Mouse (Mus musculus) bone marrow, adult 2 months (tissue): Measurements from ENCODE around the gene Rnf4. TPM values are rescaled to one million over a fixed set of nuclear protein-coding genes. Genes with fewer than 3 reads are reported as not detected.

Experiments used
- H3K27ac ChIP-seq: fragments of 200-500 bp; 2 replicates; pipeline ENCODE4 v1.5.1; 2012; ENCODE audit warnings: low read depth, mild to moderate bottlenecking, control low read depth, inconsistent platforms, low read length; ENCODE audit not compliant: control insufficient read depth, poor library complexity, insufficient read depth
- H3K4me1 ChIP-seq: fragments of 200-500 bp; 2 replicates; pipeline ENCODE4 v1.6.1; 2011; ENCODE audit warnings: low read length; ENCODE audit not compliant: control insufficient read depth, insufficient read depth
- H3K4me3 ChIP-seq: fragments of 200-500 bp; replicated peaks from 2 replicates; pipeline ENCODE3; 2011; ENCODE audit warnings: mild to moderate bottlenecking, low read depth, low read length, control low read depth; ENCODE audit not compliant: control insufficient read depth
- CTCF ChIP-seq: fragments of 200-500 bp; IDR thresholded peaks from 2 replicates; pipeline ENCODE4 v1.5.1; 2011; ENCODE audit warnings: low read length, control low read depth; ENCODE audit not compliant: control insufficient read depth, insufficient read depth
- POLR2A ChIP-seq: fragments of 200-500 bp; IDR thresholded peaks from 2 replicates; pipeline ENCODE4 v1.6.1; 2011; ENCODE audit warnings: low read depth, mild to moderate bottlenecking, control low read depth, low read length, borderline replicate concordance; ENCODE audit not compliant: control insufficient read depth
- whole genome bisulfite sequencing: fragments of 180-500 bp; shearing (Covaris S2); methylation state at CpG from one replicate; pipeline ENCODE4 v1.1.7; 2018; 5-methylcytosine and 5-hydroxymethylcytosine counted together
- polyA plus RNA-seq: library from polyadenylated mRNA; stranded (reverse); fragments of >200 nt; gene quantifications from 2 replicates; pipeline ENCODE4 v1.2.4, GENCODE M21; 2011; ENCODE audit warnings: low replicate concordance; ENCODE audit not compliant: missing spikeins, insufficient read depth, insufficient read length

The Rnf4 gene
- polyA plus RNA-seq, 1 experiment, result 55.2 TPM

DNA sequence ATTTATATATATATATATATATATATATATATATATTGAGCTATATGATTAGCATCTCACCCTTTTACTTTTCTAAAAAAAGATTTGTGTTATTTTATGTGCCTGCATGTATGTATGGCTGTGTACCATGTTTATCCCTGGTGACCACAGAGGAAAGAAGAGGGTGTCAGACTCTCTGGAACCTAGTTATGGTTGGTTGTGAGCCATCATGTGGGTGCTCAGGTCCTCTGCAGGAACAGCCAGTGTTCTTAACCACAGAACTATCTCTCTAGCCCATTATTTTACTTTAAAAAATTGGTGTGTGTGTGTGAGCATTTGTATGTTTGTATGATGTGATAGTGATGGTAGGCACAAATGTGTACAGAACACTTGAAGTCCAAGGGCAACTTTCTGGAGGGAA lies 42.7 kb downstream of the Rnf4 start:
- H3K4me1 ChIP-seq, result no peaks in the 10 kb centered on the region
- H3K4me3 ChIP-seq, result no peak overlapping the region
- no peak for TF ChIP-seq CTCF
- no peak for TF ChIP-seq POLR2A
- H3K27ac ChIP-seq, result no peak overlapping the region

DNA sequence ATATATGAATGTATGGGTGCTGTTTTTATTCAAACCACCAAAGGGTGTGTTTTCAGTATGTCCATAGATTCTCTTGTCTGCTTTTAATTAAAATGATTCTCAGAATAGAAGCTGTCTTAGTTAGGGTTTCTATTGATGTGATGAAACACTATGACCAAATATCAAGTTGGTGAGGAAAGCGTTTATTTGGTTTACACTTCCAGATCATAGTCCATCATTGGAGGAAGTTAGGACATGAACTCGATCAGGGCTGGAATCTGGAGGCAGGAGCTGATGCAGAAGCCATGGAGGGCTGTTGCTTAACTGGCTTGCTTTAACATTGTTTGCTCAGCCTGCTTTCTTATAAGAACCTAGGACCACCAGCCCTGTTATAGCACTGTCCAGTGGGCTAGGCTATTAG lies 45.6 kb downstream of the Rnf4 start:
- no peaks in the 10 kb centered on the region for H3K4me1 ChIP-seq
- TF ChIP-seq POLR2A, result no peak
- TF ChIP-seq CTCF, result no peak
- H3K4me3 ChIP-seq, result no peak overlapping the region
- WGBS, result 36% methylated on average over 2 of the region's 2 CpGs
- no peak overlapping the region for H3K27ac ChIP-seq

DNA sequence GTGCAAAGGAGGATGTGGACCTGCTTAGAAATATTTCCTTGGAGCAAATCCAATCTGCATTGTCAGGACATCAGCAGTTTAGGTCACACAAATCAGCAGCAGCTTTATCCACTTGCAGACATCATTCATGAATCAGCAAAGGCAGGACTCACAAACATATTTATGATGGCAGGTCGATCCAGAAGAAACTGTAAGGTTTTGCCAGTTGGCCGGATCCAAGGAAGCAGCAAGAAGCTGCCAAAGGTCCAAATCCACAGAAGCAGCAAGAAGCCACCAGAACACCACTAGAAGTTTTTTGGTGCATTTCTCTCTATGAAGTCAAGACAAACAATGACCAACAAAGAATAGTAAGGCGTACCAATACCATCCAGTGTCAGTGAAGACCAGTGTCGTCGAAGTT lies 49.5 kb downstream of the Rnf4 start:
- TF ChIP-seq POLR2A (no peak), CTCF (no peak)
- no peaks in the 10 kb centered on the region for H3K4me1 ChIP-seq
- WGBS, result 91% methylated on average over 5 of the region's 5 CpGs
- H3K4me3 ChIP-seq, result no peak overlapping the region
- no peak overlapping the region for H3K27ac ChIP-seq

DNA sequence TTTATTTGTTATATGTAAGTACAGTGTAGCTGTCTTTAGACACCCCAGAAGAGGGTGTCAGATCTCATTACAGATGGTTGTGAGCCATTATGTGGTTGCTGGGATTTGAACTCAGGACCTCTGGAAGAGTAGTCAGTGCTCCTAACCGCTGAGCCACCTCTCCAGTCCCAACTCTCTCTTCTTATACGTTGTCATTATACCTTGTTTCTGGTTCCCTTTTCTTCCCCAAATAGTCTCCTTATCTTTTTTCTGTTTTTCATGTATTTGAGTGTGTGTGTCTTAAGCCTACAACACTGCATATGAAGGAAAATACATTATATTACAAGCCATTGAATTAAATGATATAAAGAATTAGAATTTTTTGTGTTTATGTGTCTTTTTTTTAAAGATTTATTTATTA lies 50.7 kb downstream of the Rnf4 start:
- no peak overlapping the region for H3K4me3 ChIP-seq
- no peak overlapping the region for H3K27ac ChIP-seq
- 81% methylated on average over 2 of the region's 2 CpGs for WGBS
- TF ChIP-seq CTCF, result no peak
- no peak for TF ChIP-seq POLR2A
- no peaks in the 10 kb centered on the region for H3K4me1 ChIP-seq

DNA sequence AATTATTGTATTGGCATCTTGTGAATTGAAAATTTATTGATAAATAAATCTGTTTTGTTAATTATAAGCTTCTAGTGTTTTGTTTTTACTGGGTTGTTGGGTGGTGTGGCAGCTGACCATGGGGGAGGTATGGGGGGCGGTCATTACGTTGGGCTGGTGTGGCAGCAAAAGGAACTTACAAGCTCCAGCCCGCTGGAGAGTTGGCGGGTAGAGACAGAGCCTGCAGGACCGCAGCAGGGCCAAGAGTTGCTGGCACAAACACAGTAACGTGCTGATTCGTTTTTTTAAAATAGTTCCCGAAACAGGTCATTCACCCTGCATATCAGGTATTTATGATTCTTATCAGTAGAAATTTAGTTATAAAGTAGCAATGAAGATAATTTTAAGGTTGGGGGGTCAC lies 57.2 kb downstream of the Rnf4 start:
- H3K4me3 ChIP-seq, result no peak overlapping the region
- WGBS, result 94% methylated on average over 8 of the region's 8 CpGs
- no peaks in the 10 kb centered on the region for H3K4me1 ChIP-seq
- TF ChIP-seq POLR2A (no peak), CTCF (no peak)
- H3K27ac ChIP-seq, result no peak overlapping the region

DNA sequence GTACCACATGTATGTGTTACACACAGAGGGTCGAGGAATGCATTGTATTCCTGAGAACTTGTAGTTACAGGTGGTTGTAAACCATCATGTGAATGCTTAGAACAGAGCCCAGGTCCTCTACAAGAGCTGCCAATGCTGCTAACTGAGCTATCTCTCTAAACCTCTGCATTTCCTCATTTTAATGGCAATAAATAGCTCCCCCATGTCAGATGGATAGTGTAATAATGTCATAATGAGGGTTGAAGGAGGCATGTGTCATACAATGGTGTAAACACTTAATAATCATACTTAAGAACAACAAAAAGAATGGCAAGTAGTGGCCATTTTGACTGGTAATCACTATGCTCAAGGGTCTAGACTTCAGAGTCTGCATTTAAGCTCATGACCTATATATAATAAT lies 59.3 kb downstream of the Rnf4 start:
- TF ChIP-seq POLR2A (no peak), CTCF (no peak)
- Histone ChIP-seq H3K27ac (no peak overlapping the region), H3K4me3 (no peak overlapping the region), H3K4me1 (no peaks in the 10 kb centered on the region)
- WGBS, result 74% methylated on average over 1 of the region's 1 CpGs

DNA sequence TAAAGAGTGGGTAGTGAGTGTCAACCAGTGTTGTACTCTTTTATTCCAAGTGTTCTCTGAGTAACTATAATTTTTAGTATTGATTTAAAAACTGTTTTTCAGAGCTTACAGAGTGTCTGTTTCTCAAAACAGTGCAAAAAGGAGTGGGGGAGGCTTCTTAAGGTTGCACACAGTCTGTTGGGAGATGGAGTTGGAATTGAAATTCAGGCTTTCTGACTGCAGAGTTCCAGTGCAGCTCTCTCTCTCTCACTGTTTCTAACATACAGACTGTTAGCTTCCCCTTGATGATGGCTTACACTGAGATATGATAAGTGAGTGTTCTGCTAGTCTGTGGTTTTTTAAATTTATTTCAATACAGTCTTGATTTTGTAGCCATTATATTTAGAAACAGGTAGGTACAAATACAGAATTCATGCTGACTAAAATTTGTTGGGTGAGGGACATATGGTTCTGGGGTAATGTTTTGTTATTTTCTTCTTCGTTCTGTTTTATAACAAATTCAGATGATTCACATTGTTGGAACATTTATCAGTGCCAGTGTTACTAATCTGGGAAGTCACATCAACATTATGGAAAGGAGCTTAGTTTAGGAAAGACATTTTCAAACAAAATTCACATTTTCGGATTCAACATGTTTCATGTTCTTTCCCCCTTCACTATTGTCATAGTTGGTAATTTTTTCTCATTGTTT lies 59.9 kb downstream of the Rnf4 start:
- TF ChIP-seq POLR2A (no peak), CTCF (no peak)
- 82% methylated on average over 2 of the region's 2 CpGs for WGBS
- H3K4me1 ChIP-seq, result no peaks in the 10 kb centered on the region
- no peak overlapping the region for H3K4me3 ChIP-seq
- no peak overlapping the region for H3K27ac ChIP-seq

DNA sequence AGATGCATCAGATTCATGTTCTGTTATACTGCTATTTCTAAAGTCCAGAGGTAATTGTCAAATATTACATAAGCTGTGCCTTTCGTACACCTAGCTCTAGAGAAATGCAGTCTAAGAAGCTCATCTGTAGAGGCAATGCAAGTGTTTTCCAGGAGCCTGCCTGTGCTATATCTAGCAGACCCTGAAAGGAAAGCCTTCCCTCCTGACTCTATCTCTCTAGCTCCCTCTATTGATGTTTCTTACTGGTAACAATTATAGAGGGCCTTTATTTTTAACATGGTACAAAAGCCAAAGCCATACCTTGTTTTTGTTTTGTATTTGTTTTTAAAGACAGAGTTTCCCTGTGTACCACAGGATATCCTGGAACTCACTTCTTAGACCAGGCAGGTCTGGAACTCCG lies 61.8 kb downstream of the Rnf4 start:
- WGBS, result 89% methylated on average over 2 of the region's 2 CpGs
- no peaks in the 10 kb centered on the region for H3K4me1 ChIP-seq
- no peak for TF ChIP-seq CTCF
- no peak for TF ChIP-seq POLR2A
- no peak overlapping the region for H3K27ac ChIP-seq
- no peak overlapping the region for H3K4me3 ChIP-seq

DNA sequence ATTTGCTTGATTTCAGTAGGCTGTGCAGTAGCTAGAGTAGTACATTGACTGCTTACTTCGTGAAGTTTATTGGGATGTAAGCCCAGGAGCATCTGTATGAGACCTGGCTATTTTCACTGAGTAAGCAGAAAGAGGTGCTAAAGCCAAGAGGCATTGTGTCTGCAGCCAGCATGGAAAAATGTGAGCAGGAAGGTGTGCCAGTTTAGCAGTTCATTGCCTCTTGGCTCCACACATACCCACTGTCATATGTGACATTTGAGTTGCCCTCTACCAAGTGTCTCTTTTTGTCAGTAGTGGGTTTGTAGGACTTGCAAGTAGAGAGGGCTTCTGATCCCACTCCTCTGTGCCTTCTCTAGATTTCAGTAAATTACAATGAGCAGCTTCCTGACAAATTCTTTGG lies 62.2 kb downstream of the Rnf4 start:
- Histone ChIP-seq H3K27ac (no peak overlapping the region), H3K4me1 (no peaks in the 10 kb centered on the region), H3K4me3 (no peak overlapping the region)
- TF ChIP-seq POLR2A (no peak), CTCF (no peak)
- 74% methylated on average over 1 of the region's 1 CpGs for WGBS

Other genes starting within 250 kb of the Rnf4 start
- 4.3 and 6.2 TPM in 2 replicates for gene Poln, start 166.8 kb upstream of the Rnf4 start, polyA plus RNA-seq
- gene Haus3, start 166.8 kb upstream of the Rnf4 start, polyA plus RNA-seq, result 18.4 and 37.5 TPM in 2 replicates
- 21.8 and 51.1 TPM in 2 replicates for gene Mxd4, start 148.6 kb upstream of the Rnf4 start, polyA plus RNA-seq
- 1.0 and 3.0 TPM in 2 replicates for gene Zfyve28, start 47.8 kb upstream of the Rnf4 start, polyA plus RNA-seq
- gene Cfap99, start 47.7 kb upstream of the Rnf4 start, polyA plus RNA-seq, result not detected in 2 replicates
- 13.0 and 23.9 TPM in 2 replicates for gene Fam193a, start 33.6 kb downstream of the Rnf4 start, polyA plus RNA-seq
- gene Tnip2, start 177.7 kb downstream of the Rnf4 start, polyA plus RNA-seq, result 4.6 and 15.1 TPM in 2 replicates
- 15.0 and 29.7 TPM in 2 replicates for gene Sh3bp2, start 189.5 kb downstream of the Rnf4 start, polyA plus RNA-seq
- gene Add1, start 237.4 kb downstream of the Rnf4 start, polyA plus RNA-seq, result 160 and 163 TPM in 2 replicates